ENCODE assay signal across 12 mouse cellular contexts in genomic region chr2:164170326-164170725, GRCm38 (mm10). TPM values are rescaled to one million over a fixed set of nuclear protein-coding genes. Genes with fewer than 3 reads are reported as not detected.
DNase-seq lines count a peak whose midpoint lies in the region; ATAC-seq lines count a peak whose summit lies in the region.
"Had no signal": no experiment of that assay in that cellular context is flagged by ENCODE, and none has a peak within 500 bp of the region (broad histone marks: within the 10 kb centered on the region; RNA-seq: fewer than 3 reads in every experiment).

No protein-coding gene starts in this region.

- H3K27ac ChIP-seq in heart, embryonic 14.5 days (replicated peaks in 1 of 2; ENCODE audit: control insufficient read depth in 1 of 2, insufficient read depth in 1 of 2, low read depth in 2 of 2, low read length in 2 of 2), result no peak overlapping the region
- H3K27ac ChIP-seq in hindbrain, embryonic 12.5 days, result no peak overlapping the region
- no peak overlapping the region for H3K27ac ChIP-seq in midbrain, embryonic 16.5 days (ENCODE audit: low read length)

- WGBS in heart, embryonic 14.5 days, result 8% methylated on average over 11 of the region's 11 CpGs
- WGBS in hindbrain, embryonic 12.5 days, result 4% methylated on average over 11 of the region's 11 CpGs
- WGBS in midbrain, embryonic 16.5 days, result 1% methylated on average over 11 of the region's 11 CpGs

- H3K4me2 ChIP-seq in heart, embryonic 14.5 days (ENCODE audit: low read length), result peak overlapping the region; percentile 63; the same call in 1 of the 2 replicates
- H3K4me2 ChIP-seq in hindbrain, embryonic 12.5 days (replicated peaks), result peak overlapping the region; percentile 64
- peak overlapping the region; percentile 73 for H3K4me2 ChIP-seq in midbrain, embryonic 16.5 days (ENCODE audit: low read length)

- H3K27me3 ChIP-seq in heart, embryonic 14.5 days (ENCODE audit: control insufficient read depth, insufficient read depth, low read length), result peaks cover 68% of the 10 kb centered on the region
- H3K27me3 ChIP-seq in hindbrain, embryonic 12.5 days, result peaks cover 79% of the 10 kb centered on the region
- H3K27me3 ChIP-seq in midbrain, embryonic 16.5 days (ENCODE audit: control insufficient read depth, insufficient read depth, low read depth, low read length), result peaks cover 62% of the 10 kb centered on the region

- 0 out of 2 replicates have a peak, but pooled peaks cover 3% of the 10 kb centered on the region for H3K9me3 ChIP-seq in heart, embryonic 14.5 days (ENCODE audit: control insufficient read depth, low read length)
- no peaks in the 10 kb centered on the region for H3K9me3 ChIP-seq in hindbrain, embryonic 12.5 days (replicated peaks)
- H3K9me3 ChIP-seq in midbrain, embryonic 16.5 days (replicated peaks; ENCODE audit: control insufficient read depth, low read length, poor library complexity, severe bottlenecking), result no peaks in the 10 kb centered on the region

- H3K36me3 ChIP-seq in heart, embryonic 14.5 days (ENCODE audit: control insufficient read depth, insufficient read depth, low read length), result no peaks in the 10 kb centered on the region
- no peaks in the 10 kb centered on the region for H3K36me3 ChIP-seq in hindbrain, embryonic 12.5 days
- H3K36me3 ChIP-seq in midbrain, embryonic 16.5 days (ENCODE audit: control insufficient read depth, insufficient read depth, low read length), result no peaks in the 10 kb centered on the region

- no peak overlapping the region for H3K9ac ChIP-seq in heart, embryonic 14.5 days (ENCODE audit: low read length)
- no peak overlapping the region for H3K9ac ChIP-seq in hindbrain, embryonic 12.5 days
- H3K9ac ChIP-seq in midbrain, embryonic 16.5 days (ENCODE audit: low read depth, low read length), result no peak overlapping the region

- intact Hi-C loops in heart, postnatal 36 days (cut with DNase I), result no loop called here

- no peak overlapping the region for H3K4me3 ChIP-seq in heart, embryonic 14.5 days (ENCODE audit: control insufficient read depth in 1 of 2, insufficient read depth in 1 of 2, low read depth in 1 of 2, low read length in 2 of 2)
- H3K4me3 ChIP-seq in hindbrain, embryonic 12.5 days, result no peak overlapping the region
- peak overlapping the region; percentile 38; the same call in 1 of the 2 replicates for H3K4me3 ChIP-seq in midbrain, embryonic 16.5 days (ENCODE audit: low read depth, low read length)

- DNase-seq in heart, postnatal 36 days, result no peak
- peak; percentile 28 for DNase-seq in embryo, embryonic 10 days (ENCODE audit: low spot score)
- DNase-seq in Muller cell, postnatal 12 days (ENCODE audit: inconsistent ontology term), result no peak
- no peak for DNase-seq in layer of hippocampus, postnatal 14 days (ENCODE audit: low spot score in 2 of 2)
- DNase-seq in cerebellum, postnatal 10 days, result no peak
- DNase-seq: cerebellum, adult 11 months; gastrocnemius, postnatal 36 days had no signal

- peaks cover 15 to 34% of the 10 kb centered on the region in 2 experiments; a peak in 3 of 4 replicates for H3K4me1 ChIP-seq in heart, embryonic 14.5 days (ENCODE audit: control insufficient read depth in 2 of 2, insufficient read depth in 2 of 2, low read length in 2 of 2)
- H3K4me1 ChIP-seq in hindbrain, embryonic 12.5 days, result peaks cover 25% of the 10 kb centered on the region
- H3K4me1 ChIP-seq in midbrain, embryonic 16.5 days (ENCODE audit: control insufficient read depth, insufficient read depth, low read length), result peaks cover 12% of the 10 kb centered on the region

- ATAC-seq in heart, embryonic 14.5 days (ENCODE audit: insufficient number of reproducible peaks, insufficient read depth, low FRiP score, low read depth), result no peak
- no peak for ATAC-seq in hindbrain, embryonic 12.5 days (ENCODE audit: low FRiP score)
- ATAC-seq in midbrain, embryonic 16.5 days, result no peak
- ATAC-seq: CD4-positive, CD25-positive, alpha-beta regulatory T cell, adult 4 months had no signal

RNA-seq across cellular contexts. Expression of gene Kcns1, which starts 0.6 kb away (rescaled TPM):
- 0.22 and 0.28 TPM in 2 replicates for polyA plus RNA-seq in heart, embryonic 14.5 days (2014; fragmentation: Nextera tagmentation; extraction: Ambion mirVana)
- not detected for total RNA-seq in heart, postnatal 36 days (2021)
- 0.27 and 0.30 TPM in 2 replicates for polyA plus RNA-seq in hindbrain, embryonic 12.5 days (2016; fragmentation: Nextera tagmentation; extraction: Ambion mirVana)
- polyA plus RNA-seq in midbrain, embryonic 16.5 days (2015; fragmentation: Nextera tagmentation; extraction: Ambion mirVana), result 1.9 and 3.9 TPM in 2 replicates
- 1 to 10 TPM; 5.9 to 6.4 TPM for total RNA-seq in layer of hippocampus, postnatal 14 days (2021)

RNA-seq across cellular contexts. Expression of gene Wfdc5, which starts 12.2 kb away (rescaled TPM):
- polyA plus RNA-seq in heart, embryonic 14.5 days (2014; fragmentation: Nextera tagmentation; extraction: Ambion mirVana), result not detected in 2 replicates
- not detected for total RNA-seq in heart, postnatal 36 days (2021)
- not detected in 2 replicates for polyA plus RNA-seq in hindbrain, embryonic 12.5 days (2016; fragmentation: Nextera tagmentation; extraction: Ambion mirVana)
- polyA plus RNA-seq in midbrain, embryonic 16.5 days (2015; fragmentation: Nextera tagmentation; extraction: Ambion mirVana), result not detected in 2 replicates
- not detected for total RNA-seq in layer of hippocampus, postnatal 14 days (2021)
- total RNA-seq: layer of hippocampus, postnatal 10 days had no signal
- polyA plus RNA-seq: CD4-positive, CD25-positive, alpha-beta regulatory T cell, adult 4 months had no signal

RNA-seq across cellular contexts. Expression of gene Wfdc12, which starts 20.1 kb away (rescaled TPM):
- polyA plus RNA-seq in heart, embryonic 14.5 days (2014; fragmentation: Nextera tagmentation; extraction: Ambion mirVana), result not detected in 2 replicates
- not detected for total RNA-seq in heart, postnatal 36 days (2021)
- 0.31 TPM in 1 of 2 replicates, not detected in the other for polyA plus RNA-seq in hindbrain, embryonic 12.5 days (2016; fragmentation: Nextera tagmentation; extraction: Ambion mirVana)
- not detected in 2 replicates for polyA plus RNA-seq in midbrain, embryonic 16.5 days (2015; fragmentation: Nextera tagmentation; extraction: Ambion mirVana)
- not detected for total RNA-seq in layer of hippocampus, postnatal 14 days (2021)
- total RNA-seq: gastrocnemius, postnatal 36 days; layer of hippocampus, postnatal 10 days had no signal
- polyA plus RNA-seq: CD4-positive, CD25-positive, alpha-beta regulatory T cell, adult 4 months had no signal

RNA-seq across cellular contexts. Expression of gene Wfdc15a, which starts 29.6 kb away (rescaled TPM):
- not detected in 2 replicates for polyA plus RNA-seq in heart, embryonic 14.5 days (2014; fragmentation: Nextera tagmentation; extraction: Ambion mirVana)
- total RNA-seq in heart, postnatal 36 days (2021), result not detected
- not detected in 2 replicates for polyA plus RNA-seq in hindbrain, embryonic 12.5 days (2016; fragmentation: Nextera tagmentation; extraction: Ambion mirVana)
- polyA plus RNA-seq in midbrain, embryonic 16.5 days (2015; fragmentation: Nextera tagmentation; extraction: Ambion mirVana), result not detected in 2 replicates
- total RNA-seq in layer of hippocampus, postnatal 14 days (2021), result not detected
- total RNA-seq: gastrocnemius, postnatal 36 days; layer of hippocampus, postnatal 10 days had no signal
- polyA plus RNA-seq: CD4-positive, CD25-positive, alpha-beta regulatory T cell, adult 4 months had no signal

RNA-seq across cellular contexts. Expression of gene Wfdc15b, which starts 51.1 kb away (rescaled TPM):
- not detected in 2 replicates for polyA plus RNA-seq in heart, embryonic 14.5 days (2014; fragmentation: Nextera tagmentation; extraction: Ambion mirVana)
- total RNA-seq in heart, postnatal 36 days (2021), result not detected
- not detected in 2 replicates for polyA plus RNA-seq in hindbrain, embryonic 12.5 days (2016; fragmentation: Nextera tagmentation; extraction: Ambion mirVana)
- polyA plus RNA-seq in midbrain, embryonic 16.5 days (2015; fragmentation: Nextera tagmentation; extraction: Ambion mirVana), result not detected in 2 replicates
- not detected for total RNA-seq in layer of hippocampus, postnatal 14 days (2021)
- total RNA-seq: gastrocnemius, postnatal 36 days; layer of hippocampus, postnatal 10 days had no signal
- polyA plus RNA-seq: CD4-positive, CD25-positive, alpha-beta regulatory T cell, adult 4 months had no signal
